Mouse (Mus musculus): ENCODE data around the gene Extl1.

GRCm38 (mm10) chr4:134349829-134350228, 33.8 kb downstream of the Extl1 start:
- TF ChIP-seq CTCF (conservative IDR thresholded peaks at IDR 0.05; ENCODE audit: low read length): no peak
- TF ChIP-seq NANOG (IDR thresholded peaks at IDR 0.05; ENCODE audit: borderline replicate concordance, low read length): no peak
